Mouse (Mus musculus) thymus, adult 2 months (tissue): ENCODE data around the gene Tspan4.

Experiments
- CTCF ChIP-seq: fragments of 200-500 bp; IDR thresholded peaks from 2 replicates; pipeline ENCODE4 v1.5.1; 2012; ENCODE audit warnings: mild to moderate bottlenecking, control low read depth, low read length, moderate library complexity, borderline replicate concordance; ENCODE audit not compliant: control insufficient read depth, poor library complexity, insufficient read depth; ENCODE audit errors: extremely low read depth
- POLR2A ChIP-seq: fragments of 200-500 bp; IDR thresholded peaks from 2 replicates; pipeline ENCODE4 v1.6.1; 2012; ENCODE audit warnings: mild to moderate bottlenecking, low read length, control low read depth, moderate library complexity; ENCODE audit not compliant: control insufficient read depth, poor library complexity, insufficient read depth; ENCODE audit errors: extremely low read depth

DNA sequence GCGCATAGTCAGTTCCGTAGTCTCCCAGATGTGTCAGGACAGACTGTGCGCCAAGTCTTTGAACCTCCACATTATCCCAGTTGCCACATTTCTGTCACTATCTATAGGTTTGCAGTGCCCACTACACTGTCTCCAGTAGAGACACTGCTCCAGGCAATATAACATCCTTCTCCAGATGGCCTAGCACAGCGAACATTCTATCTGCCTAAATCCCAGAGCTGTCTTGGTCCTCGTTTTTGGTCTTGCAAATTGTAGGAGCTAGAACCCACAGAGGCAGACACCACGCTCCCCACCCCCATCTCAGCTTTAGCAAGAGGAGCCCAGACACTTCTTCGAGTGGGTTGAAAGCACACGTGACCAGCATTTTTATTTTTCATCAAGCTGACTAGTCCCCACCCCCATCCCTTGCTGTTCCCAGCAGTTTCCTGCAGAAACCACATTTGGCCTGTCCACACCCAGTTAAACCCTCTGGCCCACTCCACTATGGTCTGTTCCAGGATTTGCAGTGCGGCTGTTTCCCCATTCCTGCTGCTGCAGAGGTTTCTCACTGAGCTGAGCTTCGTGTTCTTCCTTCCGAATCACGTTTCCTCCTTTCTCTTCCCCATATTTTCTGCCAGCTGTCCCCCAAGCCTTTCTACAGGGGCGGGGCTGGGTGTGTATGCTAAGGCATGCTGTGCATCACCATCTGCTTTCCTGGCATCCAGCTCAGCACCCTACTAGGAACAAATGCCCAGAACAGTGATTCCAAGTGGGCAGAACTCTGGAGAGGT is 65.5 kb downstream of the Tspan4 start:
- TF ChIP-seq POLR2A, result no peak
- no peak for TF ChIP-seq CTCF
